Mouse (Mus musculus) C2C12 (cell line): Measurements from ENCODE around the gene Ap3d1.

Experiments used
- CTCF ChIP-seq: IDR thresholded peaks from one replicate; pipeline ENCODE4 v1.5.1; 2011; ENCODE audit not compliant: control insufficient read depth, insufficient read depth, insufficient read length
- USF1 ChIP-seq: IDR thresholded peaks from one replicate; pipeline ENCODE4 v1.6.1; 2011; ENCODE audit warnings: low read depth, mild to moderate bottlenecking, control low read depth, moderate library complexity

- TF ChIP-seq USF1 = peak; percentile 79
- TF ChIP-seq CTCF = no peak
Observed at GRCm38 (mm10) chr10:80676198-80676928, 65.7 kb downstream of the Ap3d1 start.
